Mouse (Mus musculus) heart, postnatal 14 days (tissue): ENCODE data around the gene Etfb. TPM values are rescaled to one million over a fixed set of nuclear protein-coding genes. Genes with fewer than 3 reads are reported as not detected.
A peak's percentile ranks its signal among the peaks of the same experiment; 100 is the strongest.
"Not testable (repeated sequence)": the region's sequence is repeated elsewhere in the genome, so short reads cannot be mapped to it uniquely, and the experiment has no call there.

Source experiments
- DNase-seq, 2 experiments: peaks; one replicate each; pipeline ENCODE4 v3.0.0; 2021 to 2022
- intact Hi-C: fragments of 180-260 bp; cut with DNase I; formaldehyde crosslinking; loops from one replicate; pipeline ENCODE4 v1.15.1; 2025
- long read RNA-seq, 2 experiments: library from polyadenylated mRNA; stranded (forward); transcript quantifications; one replicate each; pipeline ENCODE4 v2.0.0; 2021
- total RNA-seq, 2 experiments: library from RNA; stranded (reverse); gene quantifications; 2 replicates each; pipeline ENCODE4 v1.2.3; 2021

Etfb gene
- total RNA-seq, result 1,000 to 10,000 TPM; 1,151 to 1,177 TPM
- long read RNA-seq, experiment 1, transcript Etfb-201 (6 exons, 893 nt), result major isoform, 1,006 of 1,135 reads
- long read RNA-seq, experiment 1, partial matches to known transcripts, result 120 of 1,135 reads
- long read RNA-seq, experiment 1, other reads (novel, unspliced or antisense), result 9 of 1,135 reads
- long read RNA-seq, experiment 2, transcript Etfb-201 (6 exons, 893 nt), result major isoform, 832 of 917 reads
- long read RNA-seq, experiment 2, partial matches to known transcripts, result 78 of 917 reads
- long read RNA-seq, experiment 2, other reads (novel, unspliced or antisense), result 7 of 917 reads

DNA sequence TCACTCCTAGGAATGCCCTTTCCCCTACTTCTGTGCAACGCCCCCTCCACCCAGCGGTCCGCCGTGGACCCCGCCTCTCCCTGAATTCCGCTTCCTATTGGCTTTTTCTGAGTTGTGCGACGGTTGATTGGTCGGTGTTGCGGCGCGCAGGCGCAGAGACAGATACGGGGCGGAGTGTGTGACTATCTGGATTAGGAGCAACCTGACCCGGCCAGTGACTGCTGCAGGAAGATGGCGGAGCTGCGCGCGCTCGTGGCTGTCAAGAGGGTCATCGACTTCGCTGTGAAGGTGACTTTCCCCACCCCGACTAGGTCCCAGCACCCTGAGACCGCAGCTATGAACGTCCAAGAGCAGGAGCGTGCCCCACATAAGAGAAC lies at the start of gene Etfb, which contains the start of gene Gm45233:
Etfb (plus strand) TSS at position 167 of the 377 bp plus-strand sequence.
Gm45233 (plus strand) TSS at position 212 of the 377 bp plus-strand sequence.
- peak; percentile 92 to 93 for DNase-seq
- intact Hi-C loops, result loop anchor here (2.0 to 10.0 kb wide), 3 partner anchors 21 to 228 kb away; partner anchors contain the start of gene Ctu1

GRCm38 (mm10) chr7:43399501-43399900 lies 44.4 kb upstream of the Etfb start:
- no peak for DNase-seq
- intact Hi-C loops, result no loop called here

DNA sequence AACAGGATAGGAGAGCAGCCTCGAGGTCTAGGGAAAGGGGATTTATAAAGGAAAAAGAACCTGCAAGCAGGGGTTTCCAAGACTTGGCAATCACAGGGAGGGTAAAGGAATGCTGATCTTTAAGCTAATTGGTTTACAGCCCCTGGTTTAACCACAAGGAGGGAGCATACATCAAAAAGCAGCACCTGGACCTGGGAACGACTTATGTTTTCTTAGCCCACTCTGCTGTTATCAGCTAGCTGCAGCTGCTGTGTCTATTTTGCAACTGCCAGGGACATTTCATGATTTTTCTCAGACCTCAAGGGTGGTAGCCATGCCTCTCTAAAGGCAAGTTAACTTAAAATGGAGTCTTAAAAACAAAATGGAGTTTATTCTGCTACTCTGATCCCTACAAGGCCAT lies 41.2 kb upstream of the Etfb start:
- intact Hi-C loops, result no loop called here
- DNase-seq, result no peak

DNA sequence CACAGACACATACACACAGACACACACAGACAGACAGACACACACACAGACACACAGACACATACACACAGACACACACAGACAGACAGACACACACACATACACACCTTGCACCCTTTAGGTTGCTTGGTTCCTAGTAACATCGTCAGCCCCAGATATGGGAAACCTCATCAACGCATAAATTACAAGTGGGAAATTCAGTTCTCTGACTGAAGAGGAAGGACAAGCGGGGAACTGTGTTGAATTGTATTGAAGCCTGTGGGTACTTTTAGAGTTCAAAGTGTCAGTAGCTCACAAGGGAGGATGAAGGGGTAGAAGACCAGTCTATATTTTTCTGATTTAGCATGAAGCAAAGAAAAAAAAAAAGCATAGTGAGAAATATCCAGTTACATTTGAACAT lies 36.3 kb upstream of the Etfb start:
- intact Hi-C loops, result no loop called here
- no peak for DNase-seq

GRCm38 (mm10) chr7:43408131-43408553 lies 35.7 kb upstream of the Etfb start, which contains the start of gene Siglecg:
Gene Siglecg (plus strand): TSS chr7:43408204.
- intact Hi-C loops, result no loop called here
- no peak for DNase-seq

DNA sequence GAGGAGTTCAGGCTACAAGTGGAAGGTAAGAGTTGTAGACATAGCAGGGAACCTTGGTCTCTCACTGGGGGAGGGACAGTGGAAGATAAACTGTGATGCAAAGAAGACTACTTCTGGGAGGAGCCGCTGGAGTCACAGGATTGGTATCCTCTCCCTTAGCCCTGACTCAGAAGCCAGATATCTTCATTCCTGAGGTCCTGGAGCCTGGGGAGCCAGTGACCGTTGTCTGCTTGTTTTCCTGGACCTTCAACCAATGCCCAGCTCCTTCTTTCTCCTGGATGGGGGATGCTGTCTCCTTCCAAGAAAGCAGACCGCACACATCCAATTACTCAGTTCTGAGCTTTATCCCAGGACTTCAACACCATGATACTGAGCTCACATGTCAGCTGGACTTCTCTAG lies 34.8 kb upstream of the Etfb start:
- intact Hi-C loops, result no loop called here

GRCm38 (mm10) chr7:43411724-43412123 lies 32.2 kb upstream of the Etfb start:
- intact Hi-C loops, DNase-seq: not testable (repeated sequence)

More for the DNA sequence above, 34.8 kb upstream of the Etfb start:
- DNase-seq, result no peak

- DNase-seq, result no peak
- intact Hi-C loops, result no loop called here
These were observed 26.6 kb upstream of the Etfb start for GRCm38 (mm10) chr7:43417298-43417697.

GRCm38 (mm10) chr7:43422995-43423617 lies 20.8 kb upstream of the Etfb start:
- intact Hi-C loops, result loop anchor here (1.0 to 5.0 kb wide), 2 partner anchors 42 to 139 kb away; partner anchors contain the start of gene Zfp658
- DNase-seq, result peak; percentile 86 to 93

GRCm38 (mm10) chr7:43423991-43424625 lies 19.8 kb upstream of the Etfb start:
- intact Hi-C loops, result loop anchor here (1.0 to 5.0 kb wide), 2 partner anchors 41 to 138 kb away; partner anchors contain the start of gene Zfp658
- DNase-seq, result no peak

DNA sequence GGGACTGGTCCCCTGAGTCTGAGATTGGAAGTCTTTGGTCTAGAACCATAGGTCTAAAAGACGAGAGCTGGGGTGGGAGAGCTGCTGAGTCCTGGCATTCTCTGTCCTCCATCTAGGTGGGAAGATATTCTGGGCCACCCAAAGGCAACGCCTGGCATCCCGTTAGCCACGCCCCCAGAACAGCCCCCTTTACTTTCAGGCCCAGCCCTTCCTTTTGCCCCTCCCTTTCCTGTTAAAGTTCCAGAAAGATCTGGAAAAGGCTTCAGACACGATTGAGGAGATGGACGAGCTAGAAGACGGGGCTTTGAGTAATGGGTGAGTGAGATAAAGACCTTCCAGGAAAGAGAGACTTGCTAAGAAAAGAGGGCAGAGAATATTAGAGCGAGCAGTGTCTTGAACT lies 16.5 kb upstream of the Etfb start, which contains the start of gene Lim2:
Lim2 (plus strand) TSS at position 265 of the 400 bp plus-strand sequence.
- no peak for DNase-seq
- intact Hi-C loops, result no loop called here

GRCm38 (mm10) chr7:43429500-43429899 lies 14.4 kb upstream of the Etfb start:
- intact Hi-C loops, result no loop called here
- DNase-seq, result no peak

DNA sequence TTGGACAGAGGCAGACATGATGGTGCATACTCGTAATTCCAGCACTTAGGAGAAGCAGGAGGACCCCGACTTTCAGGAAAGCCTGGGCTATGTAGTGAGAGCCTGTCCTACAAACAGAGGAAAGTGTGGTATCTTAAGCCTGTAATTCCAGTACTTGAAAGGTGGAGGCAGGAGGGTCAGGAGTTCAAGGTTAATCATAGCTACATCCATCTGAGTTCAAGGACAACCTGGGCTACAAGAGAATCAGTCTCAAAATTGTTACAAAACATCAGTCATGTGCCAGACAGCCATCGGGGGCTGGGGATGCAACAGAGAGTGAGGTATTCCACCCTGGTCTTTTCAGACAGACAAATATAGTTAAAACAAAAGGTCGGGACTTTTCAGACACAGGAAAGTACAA lies 11.0 kb upstream of the Etfb start:
- intact Hi-C loops, result no loop called here
- no peak for DNase-seq

DNA sequence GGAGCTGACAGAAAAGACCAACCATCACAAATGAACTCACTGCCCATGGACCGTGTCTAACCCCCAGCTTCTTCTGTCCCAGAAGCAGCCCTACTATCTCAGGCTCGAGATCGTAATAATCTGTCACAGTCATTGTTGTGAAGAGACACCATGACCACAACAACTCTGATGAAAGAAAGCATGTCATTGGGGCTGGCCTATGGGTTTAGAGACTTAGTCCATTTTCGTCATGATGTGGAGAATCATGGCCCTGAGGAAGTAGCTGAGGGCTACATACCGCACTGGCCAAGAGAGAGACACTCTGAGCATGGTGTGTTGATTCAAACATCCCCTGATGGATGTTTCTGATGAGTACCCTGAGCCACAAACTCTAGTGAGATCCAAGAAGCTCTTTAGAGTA lies 9.2 kb upstream of the Etfb start:
- DNase-seq, result no peak
- intact Hi-C loops, result no loop called here

DNA sequence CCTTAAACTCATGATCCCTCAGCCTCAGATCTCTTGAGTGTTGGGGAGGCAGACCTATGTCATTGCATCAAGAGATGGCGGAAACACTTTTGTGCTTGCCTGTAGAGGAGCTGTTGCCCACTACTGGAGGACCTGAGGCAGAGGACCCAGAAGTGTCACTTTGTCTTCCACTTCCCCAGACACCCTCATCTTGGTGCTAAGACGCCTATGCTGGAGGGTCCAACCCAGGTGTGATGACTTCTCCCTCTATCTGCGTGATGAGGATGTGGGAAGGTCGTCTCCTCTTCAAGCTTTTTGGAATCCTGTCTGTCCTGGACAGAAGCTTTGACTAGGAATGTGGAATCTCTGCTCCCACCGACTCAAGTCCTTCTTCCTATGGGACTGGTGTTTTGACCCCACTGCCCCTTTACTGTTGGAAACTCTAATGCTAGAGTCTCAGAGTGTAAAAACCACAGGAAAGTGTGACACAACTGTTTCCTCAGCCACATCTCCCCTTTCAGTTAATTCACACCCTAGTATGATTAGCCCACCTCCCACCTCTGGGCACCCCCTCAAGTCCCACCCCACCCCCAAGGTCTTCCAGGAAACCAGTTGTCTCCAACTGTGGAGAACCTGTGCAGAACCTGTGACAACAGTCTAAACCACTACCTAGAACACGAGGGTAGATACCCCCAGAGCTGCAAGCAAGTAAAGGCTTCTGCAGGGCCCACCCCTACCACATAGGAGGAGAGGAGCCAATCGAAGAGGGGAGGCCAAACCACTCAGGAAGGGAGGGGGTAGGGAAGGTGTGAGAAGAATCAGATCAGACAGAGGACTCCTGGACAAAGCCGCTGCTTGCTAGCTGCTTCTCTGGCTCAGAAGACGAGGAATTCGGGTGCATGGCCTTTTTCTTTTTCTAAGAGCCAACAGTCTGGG lies 7.3 kb upstream of the Etfb start, which contains the start of gene Nkg7:
Nkg7 (plus strand) TSS at position 733 of the 915 bp plus-strand sequence.
- intact Hi-C loops, result no loop called here
- DNase-seq, result no peak

DNA sequence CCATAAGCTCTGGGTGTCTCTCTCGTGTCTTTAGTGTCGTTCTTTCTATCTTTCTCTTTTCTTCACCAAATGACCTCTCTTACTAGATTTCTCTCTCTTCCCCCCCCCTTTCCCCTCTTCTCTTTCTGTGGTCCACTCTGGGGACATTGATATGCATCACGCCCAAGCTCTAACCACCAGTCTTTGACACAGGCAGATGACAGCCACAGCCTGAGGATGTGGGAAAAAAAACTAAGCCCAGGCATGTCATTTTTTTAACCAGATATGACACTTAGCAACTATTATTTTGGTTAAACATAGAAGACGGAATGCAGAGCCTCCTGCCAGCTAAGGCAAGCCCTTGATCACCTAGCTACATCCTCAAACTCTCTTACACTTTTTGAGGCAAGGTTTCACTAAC lies 5.3 kb upstream of the Etfb start:
- intact Hi-C loops, result no loop called here
- no peak for DNase-seq

DNA sequence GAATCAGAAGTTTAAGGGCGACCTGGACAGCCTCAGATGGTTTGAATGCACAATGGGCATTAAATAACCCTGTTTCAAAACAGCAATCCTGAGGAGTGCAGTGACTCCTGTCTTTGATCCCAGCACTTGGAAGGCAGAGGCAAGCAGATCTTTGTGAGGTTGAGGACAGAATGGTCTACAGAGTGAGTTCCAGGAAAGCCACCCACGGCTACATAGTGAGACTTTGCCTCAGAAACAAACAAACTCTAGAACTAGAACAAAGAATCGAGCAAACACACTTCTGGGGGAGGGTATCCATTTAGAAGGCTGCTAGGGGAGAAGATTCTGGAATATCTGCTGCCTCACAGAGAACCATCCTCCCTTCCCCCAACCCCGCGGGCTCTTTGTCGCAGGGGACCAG lies 3.4 kb upstream of the Etfb start, which contains the start of gene Cldnd2:
Cldnd2 (plus strand) TSS at position 301 of the 400 bp plus-strand sequence.
- DNase-seq, result no peak
- intact Hi-C loops, result loop anchor here (5.0 to 10.0 kb wide), 2 partner anchors 136 to 232 kb away; partner anchors contain the start of gene Ctu1

GRCm38 (mm10) chr7:43441071-43441470 lies 2.8 kb upstream of the Etfb start:
- intact Hi-C loops, result loop anchor here (5.0 to 10.0 kb wide), 2 partner anchors 136 to 231 kb away; partner anchors contain the start of gene Ctu1
- DNase-seq, result no peak

GRCm38 (mm10) chr7:43442684-43443083 lies 1.2 kb upstream of the Etfb start:
- no peak for DNase-seq
- intact Hi-C loops, result loop anchor here (5.0 to 10.0 kb wide), 2 partner anchors 138 to 230 kb away; partner anchors contain the start of gene Ctu1
